Mouse (Mus musculus) olfactory bulb, adult 2 months (tissue): Measurements from ENCODE around the gene C1qtnf3. TPM values are rescaled to one million over a fixed set of nuclear protein-coding genes. Genes with fewer than 3 reads are reported as not detected.

Source experiments
- H3K27ac ChIP-seq: fragments of 200-500 bp; 2 replicates; pipeline ENCODE4 v1.5.1; 2012; ENCODE audit warnings: low read depth, low read length; ENCODE audit not compliant: insufficient read depth
- H3K4me1 ChIP-seq: fragments of 200-500 bp; 2 replicates; pipeline ENCODE4 v1.6.1; 2012; ENCODE audit warnings: low read length; ENCODE audit not compliant: control insufficient read depth, insufficient read depth
- H3K4me3 ChIP-seq: fragments of 200-500 bp; 2 replicates; pipeline ENCODE4 v1.5.1; 2012; ENCODE audit warnings: mild to moderate bottlenecking, low read depth, low read length, moderate library complexity; ENCODE audit not compliant: insufficient read depth
- CTCF ChIP-seq: fragments of 200-500 bp; IDR thresholded peaks from 2 replicates; pipeline ENCODE4 v1.5.1; 2012; ENCODE audit warnings: low read depth, mild to moderate bottlenecking, low read length, moderate library complexity; ENCODE audit not compliant: insufficient read depth
- POLR2A ChIP-seq: fragments of 200-500 bp; IDR thresholded peaks from 2 replicates; pipeline ENCODE4 v1.6.1; 2012; ENCODE audit warnings: mild to moderate bottlenecking, low read depth, low read length, moderate library complexity; ENCODE audit not compliant: insufficient read depth
- WGBS: fragments of 180-500 bp; shearing (Covaris S2); methylation state at CpG from one replicate; pipeline ENCODE4 v1.1.7; 2018; 5-methylcytosine and 5-hydroxymethylcytosine counted together
- polyA plus RNA-seq: library from polyadenylated mRNA; stranded (reverse); fragments of >200 nt; gene quantifications from 2 replicates; pipeline ENCODE4 v1.2.4, GENCODE M21; 2012; ENCODE audit warnings: low replicate concordance; ENCODE audit not compliant: missing spikeins, insufficient read depth, insufficient read length

C1qtnf3 gene
- polyA plus RNA-seq, 1 experiment, result not detected

GRCm38 (mm10) chr15:11003791-11004190 lies 51.7 kb downstream of the C1qtnf3 start:
- Histone ChIP-seq H3K4me1 (no peaks in the 10 kb centered on the region), H3K4me3 (no peak overlapping the region), H3K27ac (no peak overlapping the region)
- WGBS, result 96% methylated on average over 4 of the region's 4 CpGs
- TF ChIP-seq POLR2A (no peak), CTCF (no peak)

- Histone ChIP-seq H3K27ac (no peak overlapping the region), H3K4me1 (no peaks in the 10 kb centered on the region), H3K4me3 (no peak overlapping the region)
- WGBS, result 90% methylated on average over 6 of the region's 6 CpGs
- TF ChIP-seq POLR2A, result no peak
- no peak for TF ChIP-seq CTCF
Measured at GRCm38 (mm10) chr15:11004646-11005045, 52.5 kb downstream of the C1qtnf3 start.

GRCm38 (mm10) chr15:11008756-11009155 lies 56.6 kb downstream of the C1qtnf3 start:
- H3K4me3 ChIP-seq, result no peak overlapping the region
- no peak overlapping the region for H3K27ac ChIP-seq
- TF ChIP-seq CTCF (no peak), POLR2A (no peak)
- no peaks in the 10 kb centered on the region for H3K4me1 ChIP-seq
- WGBS, result 39% methylated on average over 5 of the region's 5 CpGs

GRCm38 (mm10) chr15:11010976-11011548 lies 58.9 kb downstream of the C1qtnf3 start:
- WGBS, result 97% methylated on average over 11 of the region's 11 CpGs
- TF ChIP-seq POLR2A (no peak), CTCF (no peak)
- Histone ChIP-seq H3K27ac (no peak overlapping the region), H3K4me1 (no peaks in the 10 kb centered on the region), H3K4me3 (no peak overlapping the region)

GRCm38 (mm10) chr15:11014931-11015330 lies 62.8 kb downstream of the C1qtnf3 start:
- peaks cover 1% of the 10 kb centered on the region; the same call in 1 of the 2 replicates for H3K4me1 ChIP-seq
- 60% methylated on average over 2 of the region's 2 CpGs for WGBS
- TF ChIP-seq CTCF, result no peak
- TF ChIP-seq POLR2A, result no peak
- H3K4me3 ChIP-seq, result no peak overlapping the region
- no peak overlapping the region for H3K27ac ChIP-seq

- Histone ChIP-seq H3K27ac (no peak overlapping the region), H3K4me1 (peaks cover 5% of the 10 kb centered on the region), H3K4me3 (no peak overlapping the region)
- TF ChIP-seq CTCF, result no peak
- no peak for TF ChIP-seq POLR2A
- 82% methylated on average over 4 of the region's 4 CpGs for WGBS
Measured at GRCm38 (mm10) chr15:11026801-11027561, 74.8 kb downstream of the C1qtnf3 start.

Other genes with a start within 250 kb of the C1qtnf3 start
- gene Rai14, start 237.7 kb upstream of the C1qtnf3 start, polyA plus RNA-seq, result not detected in 2 replicates
- gene Amacr, start 29.4 kb downstream of the C1qtnf3 start, polyA plus RNA-seq, result not detected in 2 replicates
- gene Slc45a2, start 48.4 kb downstream of the C1qtnf3 start, polyA plus RNA-seq, result not detected in 2 replicates
- not detected in 2 replicates for gene Rxfp3, start 85.7 kb downstream of the C1qtnf3 start, polyA plus RNA-seq
- not detected in 2 replicates for gene Adamts12, start 112.5 kb downstream of the C1qtnf3 start, polyA plus RNA-seq